Mouse (Mus musculus): ENCODE measurements at regions not wholly inside any gene's neighbourhood (a gene's known extent, or its start where the extent isn't known, plus 50 kb on each side); places are given as distances from the start of the nearest gene placed in this dataset.
A peak's percentile ranks its signal among the peaks of the same experiment; 100 is the strongest.

GRCm38 (mm10) chr1:92754793-92755488 lies 76.5 kb upstream of the Gpc1 start:
- peak; percentile 72 for DNase-seq (ENCODE audit: low spot score)
- H3K4me3 ChIP-seq (ENCODE audit: low read depth, low read length), result no peak overlapping the region
- ATAC-seq, result peak; percentile 38; the same call in 1 of the 2 replicates
- WGBS, result 56% methylated on average over 20 of the region's 20 CpGs
- peak overlapping the region; percentile 17; the same call in 1 of the 2 replicates for H3K27ac ChIP-seq (ENCODE audit: low read depth, low read length)
- no peak overlapping the region for H3K9ac ChIP-seq (ENCODE audit: low read length)
- H3K27me3 ChIP-seq (replicated peaks; ENCODE audit: control insufficient read depth, insufficient read depth, low read length), result no peaks in the 10 kb centered on the region
- H3K36me3 ChIP-seq (ENCODE audit: control insufficient read depth, insufficient read depth, low read length), result no peaks in the 10 kb centered on the region
- no peaks in the 10 kb centered on the region for H3K9me3 ChIP-seq (replicated peaks; ENCODE audit: control insufficient read depth, low read length)
- H3K4me1 ChIP-seq (ENCODE audit: control insufficient read depth, insufficient read depth, low read length), result peaks cover 19% of the 10 kb centered on the region
- H3K4me2 ChIP-seq (ENCODE audit: low read length), result no peak overlapping the region

DNA sequence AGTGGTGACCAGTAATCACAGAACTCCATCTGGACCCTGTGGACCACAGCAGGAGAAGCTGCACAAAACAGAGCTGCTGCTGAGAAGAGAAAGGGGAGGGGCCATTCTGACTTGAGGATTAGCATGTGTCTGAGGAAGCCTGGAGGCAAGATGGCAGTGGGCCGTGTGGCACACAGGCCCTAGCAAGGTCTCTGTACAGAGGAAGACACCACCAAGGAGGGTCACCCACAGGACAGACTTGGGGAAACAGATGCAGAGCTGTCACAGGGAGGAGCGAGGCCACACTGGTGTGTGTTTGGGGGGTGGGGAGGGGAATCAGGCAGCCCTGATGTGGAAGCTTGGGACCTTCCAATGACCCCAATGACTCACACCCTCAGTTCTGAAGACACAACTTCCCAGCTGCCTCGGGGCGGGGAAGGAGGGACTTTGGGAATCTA lies 79.7 kb upstream of the Gpc1 start:
- no peak for DNase-seq (ENCODE audit: low spot score)
- no peak overlapping the region for H3K27ac ChIP-seq (ENCODE audit: low read depth, low read length)
- 69% methylated on average over 4 of the region's 4 CpGs for WGBS

GRCm38 (mm10) chr1:92749475-92749874 lies 82.0 kb upstream of the Gpc1 start:
- Histone ChIP-seq H3K4me2 (ENCODE audit: low read length) (no peak overlapping the region), H3K9me3 (replicated peaks; ENCODE audit: control insufficient read depth, low read length) (no peaks in the 10 kb centered on the region), H3K27me3 (replicated peaks; ENCODE audit: control insufficient read depth, insufficient read depth, low read length) (no peaks in the 10 kb centered on the region), H3K4me1 (ENCODE audit: control insufficient read depth, insufficient read depth, low read length) (peaks cover 26% of the 10 kb centered on the region), H3K36me3 (ENCODE audit: control insufficient read depth, insufficient read depth, low read length) (no peaks in the 10 kb centered on the region), H3K9ac (ENCODE audit: low read length) (no peak overlapping the region), H3K27ac (ENCODE audit: low read depth, low read length) (no peak overlapping the region), H3K4me3 (ENCODE audit: low read depth, low read length) (no peak overlapping the region)
- ATAC-seq, result no peak
- no peak for DNase-seq (ENCODE audit: low spot score)
- WGBS, result 79% methylated on average over 7 of the region's 7 CpGs

More for the DNA sequence above, 79.7 kb upstream of the Gpc1 start:
- Histone ChIP-seq H3K4me2 (ENCODE audit: low read length) (no peak overlapping the region), H3K9me3 (replicated peaks; ENCODE audit: control insufficient read depth, low read length) (no peaks in the 10 kb centered on the region), H3K4me1 (ENCODE audit: control insufficient read depth, insufficient read depth, low read length) (peaks cover 19% of the 10 kb centered on the region), H3K36me3 (ENCODE audit: control insufficient read depth, insufficient read depth, low read length) (no peaks in the 10 kb centered on the region), H3K4me3 (ENCODE audit: low read depth, low read length) (no peak overlapping the region), H3K9ac (ENCODE audit: low read length) (no peak overlapping the region), H3K27me3 (replicated peaks; ENCODE audit: control insufficient read depth, insufficient read depth, low read length) (no peaks in the 10 kb centered on the region)
- no peak for ATAC-seq

DNA sequence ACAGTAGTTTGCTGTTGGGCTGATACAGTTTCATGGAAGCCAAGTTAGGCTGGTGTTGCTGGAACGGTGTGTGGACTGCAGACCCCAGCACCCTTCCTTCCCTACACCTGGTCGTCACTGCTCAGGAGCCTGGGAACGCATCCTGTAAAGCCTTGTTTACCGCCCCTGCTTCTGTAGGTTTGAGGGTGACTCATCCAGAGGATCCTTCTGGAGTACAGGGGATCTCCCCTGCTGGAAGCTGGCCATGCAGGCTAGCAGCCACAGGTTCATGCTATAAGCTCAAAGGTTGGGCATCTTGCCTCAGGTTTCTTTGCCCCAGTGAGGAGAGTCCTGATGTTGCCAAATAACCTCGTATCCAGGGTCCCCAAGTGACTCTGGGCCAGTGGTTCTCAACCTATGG lies 86.2 kb upstream of the Gpc1 start:
- WGBS, result 77% methylated on average over 5 of the region's 5 CpGs
- Histone ChIP-seq H3K9ac (ENCODE audit: low read length) (no peak overlapping the region), H3K4me3 (ENCODE audit: low read depth, low read length) (no peak overlapping the region), H3K4me2 (ENCODE audit: low read length) (no peak overlapping the region), H3K9me3 (replicated peaks; ENCODE audit: control insufficient read depth, low read length) (no peaks in the 10 kb centered on the region), H3K27ac (ENCODE audit: low read depth, low read length) (peak overlapping the region; percentile 58; the same call in 1 of the 2 replicates), H3K27me3 (replicated peaks; ENCODE audit: control insufficient read depth, insufficient read depth, low read length) (no peaks in the 10 kb centered on the region), H3K4me1 (ENCODE audit: control insufficient read depth, insufficient read depth, low read length) (peaks cover 17% of the 10 kb centered on the region), H3K36me3 (ENCODE audit: control insufficient read depth, insufficient read depth, low read length) (no peaks in the 10 kb centered on the region)
- DNase-seq (ENCODE audit: low spot score), result no peak
- peak; percentile 13; the same call in 1 of the 2 replicates for ATAC-seq

- Histone ChIP-seq H3K4me3 (ENCODE audit: low read depth, low read length) (no peak overlapping the region), H3K36me3 (ENCODE audit: control insufficient read depth, insufficient read depth, low read length) (no peaks in the 10 kb centered on the region), H3K27me3 (replicated peaks; ENCODE audit: control insufficient read depth, insufficient read depth, low read length) (no peaks in the 10 kb centered on the region), H3K9ac (ENCODE audit: low read length) (no peak overlapping the region), H3K4me1 (ENCODE audit: control insufficient read depth, insufficient read depth, low read length) (peaks cover 18% of the 10 kb centered on the region), H3K27ac (ENCODE audit: low read depth, low read length) (peak overlapping the region; percentile 58), H3K9me3 (replicated peaks; ENCODE audit: control insufficient read depth, low read length) (no peaks in the 10 kb centered on the region), H3K4me2 (ENCODE audit: low read length) (no peak overlapping the region)
- ATAC-seq (peak; percentile 54), DNase-seq (ENCODE audit: low spot score) (peak; percentile 76)
- WGBS, result 50% methylated on average over 9 of the region's 9 CpGs
These were observed 86.8 kb upstream of the Gpc1 start for GRCm38 (mm10) chr1:92744528-92745241.

DNA sequence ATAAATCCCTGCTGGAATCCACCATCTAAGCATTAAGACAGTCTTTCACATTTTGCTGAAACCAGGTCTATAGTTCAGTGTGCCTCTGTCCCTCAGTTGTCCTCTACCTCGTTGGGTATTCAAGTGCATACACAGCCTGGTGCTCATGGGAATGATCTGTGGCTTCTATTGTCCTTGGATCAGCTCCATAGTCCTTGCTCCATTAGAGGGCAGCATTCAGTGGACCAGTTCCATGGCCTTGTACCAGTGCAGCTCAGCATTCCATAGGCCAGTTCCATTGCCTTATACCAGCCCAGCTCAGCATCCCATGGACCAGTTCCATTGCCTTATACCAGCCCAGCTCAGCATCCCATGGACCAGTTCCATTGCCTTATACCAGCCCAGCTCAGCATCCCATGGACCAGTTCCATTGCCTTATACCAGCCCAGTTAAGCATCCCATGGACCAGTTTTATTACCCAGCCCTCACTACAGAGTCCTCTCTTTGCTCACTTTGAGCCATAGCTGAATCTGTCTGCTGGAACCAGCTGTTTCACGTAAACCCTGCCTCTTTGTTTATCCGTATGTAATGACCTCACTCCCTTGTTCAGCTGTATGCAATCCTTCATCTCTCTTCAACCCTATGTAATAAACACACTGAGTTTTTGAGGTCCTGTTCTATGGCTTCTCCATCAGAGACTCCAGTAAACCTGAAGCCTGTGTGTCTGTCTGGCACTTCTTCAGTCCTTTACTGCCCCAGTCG lies 88.4 kb upstream of the Gpc1 start:
- H3K9me3 ChIP-seq (replicated peaks; ENCODE audit: control insufficient read depth, low read length), result no peaks in the 10 kb centered on the region
- WGBS, result 65% methylated on average over 4 of the region's 4 CpGs
- DNase-seq (ENCODE audit: low spot score) (no peak), ATAC-seq (no peak)
- H3K36me3 ChIP-seq (ENCODE audit: control insufficient read depth, insufficient read depth, low read length), result no peaks in the 10 kb centered on the region
- H3K4me3 ChIP-seq (ENCODE audit: low read depth, low read length), result no peak overlapping the region
- no peak overlapping the region for H3K4me2 ChIP-seq (ENCODE audit: low read length)
- peaks cover 33% of the 10 kb centered on the region for H3K4me1 ChIP-seq (ENCODE audit: control insufficient read depth, insufficient read depth, low read length)
- no peak overlapping the region for H3K9ac ChIP-seq (ENCODE audit: low read length)
- no peak overlapping the region for H3K27ac ChIP-seq (ENCODE audit: low read depth, low read length)
- no peaks in the 10 kb centered on the region for H3K27me3 ChIP-seq (replicated peaks; ENCODE audit: control insufficient read depth, insufficient read depth, low read length)

- H3K36me3 ChIP-seq (ENCODE audit: control insufficient read depth, insufficient read depth, low read length), result no peaks in the 10 kb centered on the region
- H3K4me2 ChIP-seq (ENCODE audit: low read length), result no peak overlapping the region
- H3K4me3 ChIP-seq (ENCODE audit: low read depth, low read length), result no peak overlapping the region
- DNase-seq (ENCODE audit: low spot score), result no peak
- no peak overlapping the region for H3K27ac ChIP-seq (ENCODE audit: low read depth, low read length)
- H3K4me1 ChIP-seq (ENCODE audit: control insufficient read depth, insufficient read depth, low read length), result peaks cover 39% of the 10 kb centered on the region
- H3K9ac ChIP-seq (ENCODE audit: low read length), result no peak overlapping the region
- no peak for ATAC-seq
- no peaks in the 10 kb centered on the region for H3K27me3 ChIP-seq (replicated peaks; ENCODE audit: control insufficient read depth, insufficient read depth, low read length)
- no peaks in the 10 kb centered on the region for H3K9me3 ChIP-seq (replicated peaks; ENCODE audit: control insufficient read depth, low read length)
- 87% methylated on average over 6 of the region's 6 CpGs for WGBS
These were observed 89.1 kb upstream of the Gpc1 start for GRCm38 (mm10) chr1:92742300-92742699.

DNA sequence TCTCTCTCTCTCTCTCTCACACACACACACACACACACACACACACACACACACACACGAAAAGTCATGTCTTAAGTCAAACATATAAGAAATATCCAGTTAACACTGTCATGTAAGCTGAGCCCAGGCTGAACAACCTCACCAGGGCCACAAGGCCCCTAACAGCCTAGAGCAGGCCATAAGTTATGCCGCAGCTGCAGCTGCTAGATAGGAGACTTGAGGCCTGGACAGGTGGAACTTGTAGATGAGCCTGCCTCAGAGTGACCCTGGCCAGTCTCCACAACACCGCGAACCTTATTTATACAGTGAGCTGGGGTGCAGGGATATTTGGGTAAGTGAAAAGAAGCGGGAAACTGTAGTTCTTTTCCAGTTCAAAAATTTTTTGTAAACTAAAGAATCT lies 90.4 kb upstream of the Gpc1 start:
- H3K4me2 ChIP-seq (ENCODE audit: low read length), result no peak overlapping the region
- H3K9ac ChIP-seq (ENCODE audit: low read length), result no peak overlapping the region
- no peak overlapping the region for H3K4me3 ChIP-seq (ENCODE audit: low read depth, low read length)
- DNase-seq (ENCODE audit: low spot score), result no peak
- 95% methylated on average over 5 of the region's 5 CpGs for WGBS
- H3K27me3 ChIP-seq (replicated peaks; ENCODE audit: control insufficient read depth, insufficient read depth, low read length), result no peaks in the 10 kb centered on the region
- peaks cover 48% of the 10 kb centered on the region for H3K4me1 ChIP-seq (ENCODE audit: control insufficient read depth, insufficient read depth, low read length)
- no peaks in the 10 kb centered on the region for H3K36me3 ChIP-seq (ENCODE audit: control insufficient read depth, insufficient read depth, low read length)
- no peaks in the 10 kb centered on the region for H3K9me3 ChIP-seq (replicated peaks; ENCODE audit: control insufficient read depth, low read length)
- ATAC-seq, result no peak
- H3K27ac ChIP-seq (ENCODE audit: low read depth, low read length), result no peak overlapping the region
